Mouse (Mus musculus) brain, embryonic 14.5 days (tissue): ENCODE results near the gene Lfng.

Source experiments
- CTCF ChIP-seq: fragments of 200-500 bp; IDR thresholded peaks from 2 replicates; pipeline ENCODE4 v1.5.1; 2012; ENCODE audit warnings: inconsistent platforms, mild to moderate bottlenecking, moderate library complexity, borderline replicate concordance; ENCODE audit not compliant: insufficient read depth, insufficient read length; ENCODE audit errors: extremely low read depth
- POLR2A ChIP-seq: fragments of 200-500 bp; IDR thresholded peaks from 2 replicates; pipeline ENCODE4 v1.6.1; 2012; ENCODE audit warnings: mild to moderate bottlenecking, inconsistent platforms, borderline replicate concordance; ENCODE audit not compliant: poor library complexity, insufficient read depth, insufficient read length, severe bottlenecking; ENCODE audit errors: extremely low read depth

DNA sequence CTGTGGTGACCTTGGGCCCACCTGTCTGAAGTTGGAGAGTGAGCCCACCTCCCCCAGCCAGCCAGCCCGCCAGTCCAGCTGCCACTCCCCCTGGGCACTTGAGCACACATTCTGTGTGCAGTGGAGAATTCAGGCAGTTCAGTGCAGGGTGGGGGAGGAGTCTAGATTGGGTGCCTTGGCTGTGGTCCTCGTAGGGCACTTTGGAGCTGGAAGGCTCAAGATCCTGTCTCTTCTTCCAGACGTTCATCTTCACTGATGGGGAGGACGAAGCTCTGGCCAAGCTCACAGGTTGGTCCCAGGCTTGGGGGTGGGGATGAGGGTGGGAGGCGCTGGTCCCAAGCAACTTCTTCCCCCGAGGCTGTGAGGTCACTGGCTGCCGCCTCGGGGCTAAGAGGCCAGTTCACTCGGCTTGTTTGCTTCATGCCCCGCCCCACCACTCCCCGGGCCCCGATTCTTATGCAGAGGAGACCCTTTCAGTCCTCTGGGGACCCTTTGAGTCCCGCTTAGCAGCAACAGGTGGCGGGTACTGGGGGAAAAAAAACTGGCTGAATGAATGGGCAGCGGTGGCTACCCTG is 4.6 kb downstream of the Lfng start:
- no peak for TF ChIP-seq POLR2A
- no peak for TF ChIP-seq CTCF
